Mouse (Mus musculus) ovary, postnatal 36 days (tissue): ENCODE results near the gene Fam193a.

Experiments
- DNase-seq: peaks from one replicate; pipeline ENCODE4 v3.0.0; 2022; ENCODE audit warnings: low spot score, mixed read lengths

Gene Fam193a

DNA sequence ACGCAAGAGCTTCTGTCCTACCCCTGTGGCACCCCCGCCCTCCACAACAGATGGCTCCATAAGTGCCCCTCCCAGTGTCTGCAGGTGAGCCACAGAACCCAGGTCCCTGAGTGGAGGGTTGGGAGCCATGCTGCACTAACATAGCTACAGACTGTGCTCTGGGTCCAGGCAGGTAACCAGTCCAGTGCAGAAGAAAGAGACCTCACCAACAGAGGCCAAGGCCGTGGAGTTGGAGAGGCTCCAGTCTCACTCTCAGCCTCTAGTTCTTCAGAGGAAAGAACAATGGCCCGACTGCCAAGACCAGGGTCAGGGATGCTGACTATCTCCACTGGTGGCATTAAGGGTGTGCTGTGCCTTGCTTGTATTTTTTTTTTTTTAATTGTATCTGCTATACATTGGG, 91.6 kb downstream of the Fam193a start:
- no peak for DNase-seq

GRCm38 (mm10) chr5:34461841-34462240, 92.1 kb downstream of the Fam193a start:
- no peak for DNase-seq

GRCm38 (mm10) chr5:34466079-34466478, 96.3 kb downstream of the Fam193a start:
- peak; percentile 44 for DNase-seq

- no peak for DNase-seq
Observed at GRCm38 (mm10) chr5:34466648-34467047, 96.9 kb downstream of the Fam193a start.

GRCm38 (mm10) chr5:34468039-34468775, 98.5 kb downstream of the Fam193a start:
- DNase-seq, result no peak

GRCm38 (mm10) chr5:34480926-34481325, 111.2 kb downstream of the Fam193a start:
- no peak for DNase-seq

GRCm38 (mm10) chr5:34485731-34486130, 116.0 kb downstream of the Fam193a start:
- DNase-seq, result no peak

DNA sequence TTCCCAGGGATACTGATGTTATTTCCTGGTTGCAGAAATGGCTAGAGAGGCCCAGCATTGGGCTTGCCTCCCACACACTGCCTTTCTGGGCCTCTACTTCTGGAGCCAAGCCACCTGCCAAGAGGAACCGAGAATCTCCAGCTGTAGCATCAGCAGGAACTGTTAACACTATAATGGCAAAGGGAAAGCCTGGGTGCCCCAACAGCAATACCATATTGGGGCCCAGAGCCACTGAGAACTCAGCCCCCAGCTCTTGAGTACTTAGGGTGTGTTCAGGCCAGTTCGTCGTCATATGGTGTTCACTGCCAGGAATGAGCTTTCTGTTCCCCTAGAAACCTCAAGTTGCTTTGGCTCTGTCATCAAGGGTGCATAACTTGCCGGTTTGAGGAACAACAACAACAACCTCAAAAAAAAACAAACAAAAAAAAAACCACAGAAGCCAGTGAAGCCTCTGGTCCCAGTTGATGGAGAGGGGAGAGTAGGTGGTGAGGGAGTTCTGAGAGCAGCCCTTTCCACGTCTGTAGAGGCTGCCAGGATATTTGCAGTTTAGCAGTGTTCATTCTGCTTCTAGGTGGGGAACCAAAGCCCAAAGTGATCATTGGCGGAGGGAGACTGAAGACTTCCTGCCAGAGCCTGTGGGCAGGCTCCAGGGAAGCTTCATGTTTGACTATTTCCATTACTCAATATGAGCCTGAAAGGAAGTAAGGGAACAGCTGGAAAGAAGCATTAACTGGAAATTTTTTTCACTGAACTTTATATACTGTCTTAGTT, 117.8 kb downstream of the Fam193a start:
- DNase-seq, result peak; percentile 13

- no peak for DNase-seq
Observed at GRCm38 (mm10) chr5:34488741-34489417, 119.1 kb downstream of the Fam193a start.

DNA sequence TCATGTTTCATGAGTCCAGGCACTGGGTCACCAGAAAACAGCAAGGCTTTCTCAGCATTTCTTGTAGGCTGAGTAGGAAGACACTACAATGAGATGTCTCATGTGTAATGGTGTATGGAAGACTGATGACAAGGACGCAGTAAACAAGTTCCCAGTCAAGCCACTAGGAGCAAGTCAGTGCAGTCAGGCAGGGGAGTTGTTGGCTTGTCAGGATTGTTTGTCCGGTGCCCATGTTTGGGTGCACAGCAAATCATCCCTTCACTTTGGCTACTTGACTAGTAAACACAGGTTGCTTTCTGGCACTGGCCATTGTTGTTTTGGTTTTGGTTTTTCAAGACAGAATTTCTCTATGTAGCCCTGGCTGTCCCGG, 119.7 kb downstream of the Fam193a start:
- DNase-seq, result no peak

GRCm38 (mm10) chr5:34496745-34497144, 127.0 kb downstream of the Fam193a start:
- no peak for DNase-seq

- DNase-seq, result no peak
Observed at GRCm38 (mm10) chr5:34500886-34501285, 131.2 kb downstream of the Fam193a start.

DNA sequence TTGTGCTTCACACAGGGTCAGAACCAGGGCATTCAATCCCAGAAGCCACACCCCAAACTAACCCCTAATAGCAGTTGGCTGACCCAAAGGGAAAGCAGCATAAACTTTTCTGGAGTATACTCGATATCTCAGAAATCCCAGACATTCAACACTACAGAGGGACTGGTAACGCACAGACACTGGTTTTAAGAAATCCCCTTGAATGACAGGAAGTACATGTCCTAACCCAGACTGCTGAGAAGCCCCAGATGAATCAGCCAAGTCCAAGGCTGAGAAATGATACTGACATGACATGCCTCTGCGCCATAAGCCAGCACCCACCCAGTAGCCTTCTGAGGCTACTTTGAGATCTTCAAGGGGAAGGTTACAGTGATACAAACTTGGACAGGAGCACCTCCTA, 131.9 kb downstream of the Fam193a start:
- DNase-seq, result no peak

DNA sequence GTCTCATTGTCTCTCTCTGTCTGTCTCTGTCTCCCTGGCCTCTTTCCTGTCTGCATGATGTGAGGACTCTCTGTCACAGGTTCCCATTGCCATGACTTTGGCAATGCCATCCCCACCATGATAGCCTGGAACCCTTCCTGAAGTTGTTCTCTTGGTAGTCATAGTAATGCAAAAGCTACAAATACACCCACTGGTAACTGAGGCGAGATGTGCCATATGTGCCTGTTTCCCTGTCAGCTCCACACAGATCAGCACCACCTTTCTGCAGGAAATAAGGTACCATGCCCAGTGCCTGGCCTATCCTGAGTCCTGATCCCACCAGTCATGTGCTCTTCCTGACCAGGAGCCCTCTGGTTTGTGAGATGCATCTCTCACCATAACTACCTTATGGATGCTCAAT, 132.7 kb downstream of the Fam193a start:
- DNase-seq, result no peak

DNA sequence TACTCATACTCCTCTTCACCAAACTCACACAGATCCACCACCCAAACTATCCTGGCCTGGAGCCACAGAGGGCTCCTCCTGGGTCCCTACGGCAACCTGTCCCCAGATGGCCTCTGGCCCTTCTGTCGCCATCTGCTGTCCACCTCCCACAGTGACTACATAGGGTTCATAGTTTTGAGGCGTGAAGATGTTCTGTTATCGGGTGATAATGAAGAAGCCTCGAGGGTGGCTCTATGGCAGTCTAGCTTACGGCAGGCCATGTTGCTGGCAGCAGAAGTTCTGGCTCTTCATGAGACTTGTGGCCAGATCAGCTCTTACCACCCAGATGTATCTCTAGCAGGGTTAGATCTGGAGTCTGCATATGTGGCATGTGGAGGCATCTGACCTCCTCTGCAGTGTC, 133.1 kb downstream of the Fam193a start:
- no peak for DNase-seq

DNA sequence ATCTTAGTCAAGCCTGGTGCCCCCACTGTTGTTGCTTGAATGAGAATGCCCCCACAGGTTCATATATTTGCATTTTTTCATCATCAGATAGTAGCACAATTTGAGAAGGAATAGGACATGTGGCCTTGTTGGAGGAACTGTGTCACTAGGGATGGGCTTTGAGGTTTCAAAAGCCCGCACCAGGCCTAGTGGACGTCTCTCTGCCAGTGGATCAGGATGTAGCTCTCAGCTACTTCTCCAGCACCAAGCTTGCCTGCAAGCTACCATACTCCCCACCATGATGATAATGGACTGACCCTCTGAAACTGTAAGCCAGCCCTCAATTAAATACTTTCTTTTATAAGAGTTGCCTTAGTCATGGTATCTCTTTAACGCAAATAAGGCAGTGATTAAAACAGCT, 142.8 kb downstream of the Fam193a start:
- DNase-seq, result no peak

DNA sequence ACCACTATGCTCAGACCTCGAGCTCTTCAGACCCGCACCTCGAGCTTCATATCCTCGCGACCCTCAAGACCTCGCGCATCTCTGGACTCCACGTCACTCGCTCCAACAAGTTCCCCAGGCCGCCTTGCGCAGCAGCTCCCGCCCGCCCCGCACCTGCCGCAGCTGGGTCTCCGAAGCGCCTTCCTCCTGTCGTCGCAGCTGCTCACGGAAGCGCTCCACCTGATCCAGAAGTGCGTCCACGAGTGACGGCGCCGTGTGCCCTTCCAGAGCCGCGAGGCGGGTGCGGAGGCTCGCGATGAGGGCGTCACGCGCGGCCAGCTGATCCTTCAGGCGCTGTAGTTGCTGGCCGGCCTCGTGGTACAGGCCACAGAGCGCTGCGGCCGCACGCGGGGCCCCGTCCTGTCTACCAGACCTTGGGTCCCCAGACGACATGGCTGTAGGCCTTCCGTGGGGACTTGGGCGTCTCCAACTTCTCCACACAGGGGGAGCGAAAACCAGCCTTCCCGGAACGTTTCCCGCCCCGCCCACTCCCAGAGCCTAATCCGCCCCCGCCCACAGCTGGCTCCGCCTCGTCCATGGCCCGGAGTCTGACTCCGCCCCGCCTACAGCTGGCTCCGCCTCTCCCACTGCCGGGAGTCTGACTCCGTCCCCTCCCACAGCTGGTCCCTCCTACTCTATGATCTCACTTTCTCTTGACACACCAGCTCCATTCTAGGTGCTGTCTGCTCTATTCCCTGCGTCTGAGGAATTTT, 143.9 kb downstream of the Fam193a start, which contains the start of gene Tnip2:
TSS of gene Tnip2 (minus strand) at position 526 of the 752 bp plus-strand sequence.
- peak; percentile 97 for DNase-seq

- no peak for DNase-seq
Observed at GRCm38 (mm10) chr5:34514218-34514566, 144.5 kb downstream of the Fam193a start.

GRCm38 (mm10) chr5:34515096-34515495, 145.4 kb downstream of the Fam193a start:
- DNase-seq, result no peak

DNA sequence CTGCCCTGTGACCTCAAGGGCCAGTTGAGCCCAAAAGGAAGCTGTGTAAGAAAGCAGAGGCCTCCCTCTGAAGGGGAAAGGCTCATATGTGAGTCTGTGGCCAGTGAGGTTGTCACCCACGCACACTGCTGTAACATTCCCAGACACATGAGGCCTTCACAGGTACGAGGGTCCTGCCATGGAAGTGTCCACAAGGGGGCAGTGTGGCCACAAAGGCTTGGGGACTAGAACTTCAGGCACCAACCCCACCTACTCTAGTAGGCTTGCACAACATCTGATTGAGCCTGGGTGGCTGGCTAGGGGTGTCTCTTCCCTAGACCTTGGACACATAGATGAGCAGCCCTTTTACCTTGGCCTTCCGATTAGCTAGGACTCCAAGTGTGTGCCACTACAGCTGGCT, 148.2 kb downstream of the Fam193a start:
- peak; percentile 78 for DNase-seq

GRCm38 (mm10) chr5:34519389-34519910, 149.7 kb downstream of the Fam193a start:
- no peak for DNase-seq
